Mouse (Mus musculus) lung, embryonic 14.5 days (tissue): ENCODE measurements around the gene E2f4. TPM values are rescaled to one million over a fixed set of nuclear protein-coding genes. Genes with fewer than 3 reads are reported as not detected.

ENCODE experiments used
- ATAC-seq: fragments of 200-750 bp; cut with Nextera tagmentation; 2 replicates; pipeline ENCODE4 v1.8.0; 2017; ENCODE audit warnings: mild to moderate bottlenecking, moderate TSS enrichment, moderate library complexity; ENCODE audit not compliant: insufficient read depth
- DNase-seq: peaks from one replicate; pipeline ENCODE4 v3.0.0-alpha.2; 2015
- H3K27ac ChIP-seq: fragments of 300-500 bp; sonication (generic); 2 replicates; pipeline ENCODE4 v1.5.1; 2014; ENCODE audit warnings: low read depth, mild to moderate bottlenecking, moderate library complexity
- H3K27me3 ChIP-seq: fragments of 300-500 bp; sonication (generic); 2 replicates; pipeline ENCODE4 v1.6.1; 2014; ENCODE audit warnings: low read length, control low read depth; ENCODE audit not compliant: insufficient read depth
- H3K36me3 ChIP-seq: fragments of 300-500 bp; sonication (generic); 2 replicates; pipeline ENCODE4 v1.6.1; 2014; ENCODE audit warnings: control low read depth; ENCODE audit not compliant: insufficient read depth
- H3K4me1 ChIP-seq: fragments of 300-500 bp; sonication (generic); 2 replicates; pipeline ENCODE4 v1.6.1; 2014; ENCODE audit warnings: antibody characterized with exemption, control low read depth; ENCODE audit not compliant: insufficient read depth
- H3K4me2 ChIP-seq: fragments of 300-500 bp; sonication (generic); 2 replicates; pipeline ENCODE4 v1.6.1; 2014; ENCODE audit warnings: mild to moderate bottlenecking
- H3K4me3 ChIP-seq: fragments of 300-500 bp; sonication (generic); 2 replicates; pipeline ENCODE4 v1.5.1; 2014; ENCODE audit warnings: low read depth, low read length
- H3K9ac ChIP-seq: fragments of 300-500 bp; sonication (generic); 2 replicates; pipeline ENCODE4 v1.6.1; 2014
- H3K9me3 ChIP-seq: fragments of 300-500 bp; sonication (generic); 2 replicates; pipeline ENCODE4 v1.6.1; 2016; ENCODE audit warnings: low read depth, low read length, control low read depth
- CTCF ChIP-seq: IDR thresholded peaks from 2 replicates; pipeline ENCODE4 v1.5.1; 2016; ENCODE audit warnings: antibody characterized with exemption, low read depth
- WGBS: fragments of 180-500 bp; shearing (Covaris S2); extraction: QIAGEN DNeasy Blood & Tissue Kit; methylation state at CpG from one replicate; pipeline ENCODE4 v1.1.7; 2014; 5-methylcytosine and 5-hydroxymethylcytosine counted together
- polyA plus RNA-seq: library from polyadenylated mRNA; unstranded; fragments of >200 nt; fragmentation: Nextera tagmentation; extraction: Ambion mirVana; gene quantifications from 2 replicates; pipeline ENCODE4 v1.2.1, GENCODE M21; 2014

The E2f4 gene
- polyA plus RNA-seq, 1 experiment from 2014 or later = 112 TPM

DNA sequence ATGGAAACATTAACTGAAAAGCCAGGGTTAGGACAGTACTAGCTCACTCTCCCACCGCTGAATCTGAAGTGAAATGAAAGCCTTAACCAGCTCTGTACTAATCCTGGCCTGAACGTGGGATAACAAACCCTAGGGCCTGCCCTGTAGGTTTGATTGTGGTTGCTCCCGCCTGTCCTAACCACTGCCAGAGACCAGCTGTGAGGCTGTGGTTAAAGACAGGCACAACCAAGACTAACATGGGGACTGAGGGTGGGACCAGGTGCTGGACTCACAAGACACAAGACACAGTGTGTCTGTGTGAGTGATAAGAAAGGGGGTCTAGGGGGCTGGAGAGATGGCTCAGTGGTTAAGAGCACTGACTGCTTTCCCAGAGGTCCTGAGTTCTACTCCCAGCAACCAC is 16.9 kb upstream of the E2f4 start:
- Histone ChIP-seq H3K9me3 (no peaks in the 10 kb centered on the region), H3K27ac (no peak overlapping the region), H3K4me3 (no peak overlapping the region), H3K27me3 (peaks cover 49% of the 10 kb centered on the region), H3K4me1 (peaks cover 3% of the 10 kb centered on the region; the same call in 1 of the 2 replicates), H3K36me3 (peaks cover 13% of the 10 kb centered on the region; the same call in 1 of the 2 replicates), H3K9ac (no peak overlapping the region), H3K4me2 (no peak overlapping the region)
- DNase-seq = no peak
- no peak for ATAC-seq
- WGBS = 72% methylated on average over 3 of the region's 3 CpGs
- no peak for TF ChIP-seq CTCF

DNA sequence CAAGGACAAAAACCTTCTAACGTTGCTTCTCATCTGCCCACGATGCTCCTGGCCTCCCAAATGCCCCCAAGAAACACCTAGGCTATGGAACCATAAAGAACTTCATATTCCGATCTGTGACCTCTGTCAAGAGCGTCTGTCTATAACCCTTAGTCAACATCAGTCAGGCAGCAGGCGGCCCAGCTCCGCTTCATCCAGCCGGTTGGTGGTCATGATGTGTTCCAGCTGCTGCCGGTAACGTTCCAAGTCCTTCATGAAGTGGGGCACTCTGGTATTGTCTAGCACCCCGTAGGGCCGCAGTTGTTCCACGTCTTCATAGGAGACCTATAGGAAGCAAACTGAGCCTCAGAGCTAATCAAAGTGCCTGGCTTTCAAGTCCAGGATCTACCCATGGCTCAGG is 15.6 kb upstream of the E2f4 start:
- Histone ChIP-seq H3K4me1 (peaks cover 3% of the 10 kb centered on the region; the same call in 1 of the 2 replicates), H3K4me3 (no peak overlapping the region), H3K27me3 (peaks cover 36% of the 10 kb centered on the region), H3K4me2 (no peak overlapping the region), H3K9ac (no peak overlapping the region), H3K27ac (no peak overlapping the region), H3K36me3 (peaks cover 13% of the 10 kb centered on the region; the same call in 1 of the 2 replicates), H3K9me3 (no peaks in the 10 kb centered on the region)
- peak; percentile 25; the same call in 1 of the 2 replicates for ATAC-seq
- WGBS = 51% methylated on average over 12 of the region's 12 CpGs
- peak; percentile 83 for DNase-seq
- no peak for TF ChIP-seq CTCF

GRCm38 (mm10) chr8:105282239-105282638 is 15.2 kb upstream of the E2f4 start:
- no peak overlapping the region for H3K27ac ChIP-seq
- H3K4me3 ChIP-seq = no peak overlapping the region
- peaks cover 13% of the 10 kb centered on the region; the same call in 1 of the 2 replicates for H3K36me3 ChIP-seq
- ATAC-seq (no peak), DNase-seq (no peak)
- TF ChIP-seq CTCF = no peak
- H3K9me3 ChIP-seq = no peaks in the 10 kb centered on the region
- H3K27me3 ChIP-seq = peaks cover 32% of the 10 kb centered on the region
- no peak overlapping the region for H3K4me2 ChIP-seq
- peaks cover 3% of the 10 kb centered on the region; the same call in 1 of the 2 replicates for H3K4me1 ChIP-seq
- no peak overlapping the region for H3K9ac ChIP-seq
- 77% methylated on average over 4 of the region's 4 CpGs for WGBS

DNA sequence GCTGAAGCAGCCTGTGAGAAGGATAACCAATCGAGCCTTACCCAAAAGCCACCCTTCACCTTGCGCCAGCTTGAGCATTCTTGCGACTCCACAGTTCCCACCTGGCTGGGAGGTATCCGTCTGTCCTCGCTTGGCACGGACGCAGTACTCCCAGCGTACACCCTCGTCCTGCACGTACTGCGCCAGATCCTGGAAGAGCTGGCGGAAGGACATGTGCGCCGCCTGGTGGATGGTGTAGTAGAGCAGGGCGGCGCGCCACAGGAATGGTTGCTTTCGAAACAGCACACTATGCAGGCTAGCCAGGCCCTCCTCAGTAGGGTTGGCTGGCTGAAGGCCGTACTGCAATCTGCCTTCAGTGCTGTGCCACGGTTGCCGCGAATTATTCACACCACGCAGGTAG is 14.4 kb upstream of the E2f4 start:
- H3K27ac ChIP-seq = no peak overlapping the region
- peak; percentile 81 for DNase-seq
- H3K9me3 ChIP-seq = no peaks in the 10 kb centered on the region
- peaks cover 13% of the 10 kb centered on the region; the same call in 1 of the 2 replicates for H3K36me3 ChIP-seq
- ATAC-seq = peak; percentile 29
- H3K4me3 ChIP-seq = no peak overlapping the region
- no peak overlapping the region for H3K4me2 ChIP-seq
- peak; percentile 92 for TF ChIP-seq CTCF
- H3K4me1 ChIP-seq = peaks cover 3% of the 10 kb centered on the region
- H3K27me3 ChIP-seq = peaks cover 23% of the 10 kb centered on the region
- 32% methylated on average over 23 of the region's 23 CpGs for WGBS
- no peak overlapping the region for H3K9ac ChIP-seq

- peaks cover 9% of the 10 kb centered on the region for H3K27me3 ChIP-seq
Measured at GRCm38 (mm10) chr8:105285514-105285913, 11.9 kb upstream of the E2f4 start.

DNA sequence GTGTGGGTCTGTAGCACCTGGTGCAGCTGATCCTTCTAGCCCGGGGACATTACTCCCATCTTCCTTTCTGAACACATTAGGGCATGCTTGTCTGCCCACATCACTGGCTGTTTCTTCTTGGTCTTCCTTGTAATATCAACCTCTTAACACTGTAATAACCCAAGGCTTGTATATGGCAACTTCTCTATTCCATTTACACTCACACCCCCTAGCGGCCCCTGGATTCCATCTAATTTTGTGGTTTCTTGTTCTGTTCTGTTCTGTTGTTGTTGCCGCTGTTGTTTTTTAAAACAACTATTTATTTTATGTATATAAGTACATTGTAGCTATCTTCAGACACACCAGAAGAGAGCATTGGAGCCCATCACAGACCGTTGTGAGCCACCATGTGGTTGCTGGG is 10.6 kb upstream of the E2f4 start:
- ATAC-seq = no peak
- no peak overlapping the region for H3K9ac ChIP-seq
- peaks cover 4% of the 10 kb centered on the region; the same call in 1 of the 2 replicates for H3K36me3 ChIP-seq
- H3K27ac ChIP-seq = no peak overlapping the region
- no peak overlapping the region for H3K4me2 ChIP-seq
- no peak overlapping the region for H3K4me3 ChIP-seq
- DNase-seq = no peak
- 0 out of 2 replicates have a peak, but pooled peaks have one; percentile 18 for TF ChIP-seq CTCF
- H3K4me1 ChIP-seq = no peaks in the 10 kb centered on the region; the same call in 1 of the 2 replicates
- WGBS = 80% methylated on average over 4 of the region's 4 CpGs
- H3K9me3 ChIP-seq = no peaks in the 10 kb centered on the region
- H3K27me3 ChIP-seq = peaks cover 13% of the 10 kb centered on the region

More at GRCm38 (mm10) chr8:105285514-105285913, 11.9 kb upstream of the E2f4 start:
- no peaks in the 10 kb centered on the region; the same call in 1 of the 2 replicates for H3K4me1 ChIP-seq
- no peak overlapping the region for H3K4me2 ChIP-seq
- WGBS = 44% methylated on average over 12 of the region's 12 CpGs
- H3K36me3 ChIP-seq = peaks cover 11% of the 10 kb centered on the region; the same call in 1 of the 2 replicates
- H3K9me3 ChIP-seq = no peaks in the 10 kb centered on the region
- DNase-seq (no peak), ATAC-seq (no peak)
- no peak overlapping the region for H3K27ac ChIP-seq
- H3K4me3 ChIP-seq = no peak overlapping the region
- no peak overlapping the region for H3K9ac ChIP-seq
- no peak for TF ChIP-seq CTCF

GRCm38 (mm10) chr8:105288231-105288630 is 9.2 kb upstream of the E2f4 start:
- peak; percentile 17 for TF ChIP-seq CTCF
- Histone ChIP-seq H3K9ac (no peak overlapping the region), H3K4me1 (no peaks in the 10 kb centered on the region; the same call in 1 of the 2 replicates), H3K4me2 (peak overlapping the region; percentile 84), H3K36me3 (peaks cover 3% of the 10 kb centered on the region; the same call in 1 of the 2 replicates), H3K27me3 (peaks cover 13% of the 10 kb centered on the region), H3K27ac (no peak overlapping the region), H3K4me3 (no peak overlapping the region), H3K9me3 (no peaks in the 10 kb centered on the region)
- ATAC-seq (no peak), DNase-seq (no peak)
- 85% methylated on average over 5 of the region's 5 CpGs for WGBS
